Mouse (Mus musculus) thymus, adult 2 months (tissue): Measurements from ENCODE around the gene Mapkap1.

Experiments used
- CTCF ChIP-seq: fragments of 200-500 bp; IDR thresholded peaks from 2 replicates; pipeline ENCODE4 v1.5.1; 2012; ENCODE audit warnings: mild to moderate bottlenecking, control low read depth, low read length, moderate library complexity, borderline replicate concordance; ENCODE audit not compliant: control insufficient read depth, poor library complexity, insufficient read depth; ENCODE audit errors: extremely low read depth
- POLR2A ChIP-seq: fragments of 200-500 bp; IDR thresholded peaks from 2 replicates; pipeline ENCODE4 v1.6.1; 2012; ENCODE audit warnings: mild to moderate bottlenecking, low read length, control low read depth, moderate library complexity; ENCODE audit not compliant: control insufficient read depth, poor library complexity, insufficient read depth; ENCODE audit errors: extremely low read depth

DNA sequence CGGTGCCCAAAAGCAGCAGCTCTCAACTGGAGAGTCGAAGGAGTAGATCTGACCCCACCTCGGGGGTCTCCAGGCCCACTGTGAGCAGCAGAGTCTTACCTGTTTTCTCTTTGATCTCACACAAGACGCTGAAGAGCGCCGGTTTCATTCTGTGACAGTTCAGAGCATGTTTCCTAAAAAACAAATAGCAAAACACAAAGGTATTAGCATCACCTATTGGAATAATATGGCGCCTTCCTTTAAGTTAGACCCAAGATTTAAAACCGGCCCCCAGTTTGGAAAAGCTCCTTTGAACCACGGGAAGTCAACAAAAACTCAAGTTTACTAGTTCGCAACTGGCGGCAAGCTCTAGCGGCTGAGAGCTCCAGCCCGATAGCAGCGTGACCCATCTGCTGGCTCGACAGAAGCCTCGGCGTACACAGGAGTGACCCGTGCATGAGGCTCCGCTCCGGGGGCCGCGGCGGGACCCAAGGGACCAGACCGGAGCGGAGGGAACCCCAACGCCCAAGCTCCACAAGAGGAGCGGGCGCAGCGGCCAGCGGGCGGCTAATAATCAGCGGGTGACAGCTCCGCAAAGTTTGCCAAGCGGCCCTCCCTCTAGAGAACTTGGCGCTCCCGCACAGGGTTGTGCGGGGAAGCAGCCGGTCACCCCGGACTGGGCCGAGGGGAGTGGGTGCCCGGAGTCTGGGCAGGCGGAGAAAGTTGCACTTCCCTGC, 35.7 kb upstream of the Mapkap1 start:
- no peak for TF ChIP-seq CTCF
- TF ChIP-seq POLR2A = no peak
